Mouse (Mus musculus) limb, embryonic 11.5 days (tissue): ENCODE measurements around the gene Eloa. TPM values are rescaled to one million over a fixed set of nuclear protein-coding genes. Genes with fewer than 3 reads are reported as not detected.
A peak's percentile ranks its signal among the peaks of the same experiment; 100 is the strongest.

Source experiments
- ATAC-seq: fragments of 200-750 bp; cut with Nextera tagmentation; 2 replicates; pipeline ENCODE4 v1.8.0; 2017; ENCODE audit warnings: low read depth; ENCODE audit not compliant: insufficient number of reproducible peaks, low FRiP score, low TSS enrichment
- DNase-seq: peaks from one replicate; pipeline ENCODE4 v3.0.0-alpha.2; 2015; ENCODE audit warnings: low spot score
- H3K27ac ChIP-seq: fragments of 300-500 bp; sonication (generic); replicated peaks from 2 replicates; pipeline ENCODE4 v1.5.1; 2014; ENCODE audit warnings: low read depth, mild to moderate bottlenecking, low read length
- H3K27me3 ChIP-seq: fragments of 300-500 bp; sonication (generic); 2 replicates; pipeline ENCODE4 v1.6.1; 2014; ENCODE audit warnings: mild to moderate bottlenecking, low read length, mixed read lengths; ENCODE audit not compliant: control insufficient read depth, insufficient read depth
- H3K36me3 ChIP-seq: fragments of 300-500 bp; sonication (generic); 2 replicates; pipeline ENCODE4 v1.6.1; 2014; ENCODE audit warnings: mild to moderate bottlenecking, low read length, moderate library complexity, mixed read lengths; ENCODE audit not compliant: control insufficient read depth, insufficient read depth
- H3K4me1 ChIP-seq: fragments of 300-500 bp; sonication (generic); 2 replicates; pipeline ENCODE4 v1.6.1; 2014; ENCODE audit warnings: low read length, mixed read lengths; ENCODE audit not compliant: control insufficient read depth, insufficient read depth
- H3K4me2 ChIP-seq: fragments of 300-500 bp; sonication (generic); 2 replicates; pipeline ENCODE4 v1.6.1; 2014; ENCODE audit warnings: low read depth, mild to moderate bottlenecking, moderate library complexity; ENCODE audit not compliant: severe bottlenecking
- H3K4me3 ChIP-seq: fragments of 300-500 bp; sonication (generic); 2 replicates; pipeline ENCODE4 v1.5.1; 2014; ENCODE audit warnings: low read depth, low read length
- H3K9ac ChIP-seq: fragments of 300-500 bp; sonication (generic); 2 replicates; pipeline ENCODE4 v1.6.1; 2014; ENCODE audit warnings: mild to moderate bottlenecking, low read length
- H3K9me3 ChIP-seq: fragments of 300-500 bp; sonication (generic); 2 replicates; pipeline ENCODE4 v1.6.1; 2016; ENCODE audit warnings: low read length; ENCODE audit not compliant: control insufficient read depth
- WGBS: fragments of 180-500 bp; shearing (Covaris S2); extraction: QIAGEN DNeasy Blood & Tissue Kit; methylation state at CpG from one replicate; pipeline ENCODE4 v1.1.7; 2014; 5-methylcytosine and 5-hydroxymethylcytosine counted together
- polyA plus RNA-seq: library from polyadenylated mRNA; unstranded; fragments of >200 nt; fragmentation: Nextera tagmentation; extraction: Ambion mirVana; gene quantifications from 2 replicates; pipeline ENCODE4 v1.2.1, GENCODE M21; 2014

Eloa gene
- polyA plus RNA-seq, 1 experiment from 2014 or later: 45.8 TPM

DNA sequence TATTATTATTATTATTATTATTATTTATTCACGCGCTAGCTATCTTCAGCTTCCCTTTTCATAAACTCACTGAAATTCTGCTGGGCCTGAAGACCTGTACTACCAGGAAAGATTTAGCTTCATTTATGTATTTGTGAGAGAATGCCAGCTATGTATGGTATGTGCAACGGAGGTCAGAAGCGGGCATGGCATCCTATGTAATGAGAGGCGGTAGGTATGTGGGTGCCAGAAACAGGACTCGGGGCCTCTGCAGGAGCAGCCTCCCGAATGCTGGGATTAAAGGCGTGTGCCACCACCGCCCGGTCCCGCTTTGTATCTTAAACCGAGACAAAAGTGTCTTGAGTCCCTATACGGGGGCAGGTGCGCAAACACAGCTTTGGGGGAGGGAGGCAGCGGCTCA is 58.6 kb downstream of the Eloa start:
- H3K4me1 ChIP-seq: peaks cover 9% of the 10 kb centered on the region
- peak overlapping the region; percentile 47 for H3K4me3 ChIP-seq
- 0 out of 2 replicates have a peak overlapping the region, but pooled peaks have one; percentile 24 for H3K27ac ChIP-seq
- H3K36me3 ChIP-seq: peaks cover 10% of the 10 kb centered on the region
- peak overlapping the region; percentile 71 for H3K9ac ChIP-seq
- ATAC-seq (no peak), DNase-seq (no peak)
- no peaks in the 10 kb centered on the region for H3K9me3 ChIP-seq
- no peaks in the 10 kb centered on the region for H3K27me3 ChIP-seq
- 4% methylated on average over 15 of the region's 15 CpGs for WGBS
- peak overlapping the region; percentile 94 for H3K4me2 ChIP-seq

DNA sequence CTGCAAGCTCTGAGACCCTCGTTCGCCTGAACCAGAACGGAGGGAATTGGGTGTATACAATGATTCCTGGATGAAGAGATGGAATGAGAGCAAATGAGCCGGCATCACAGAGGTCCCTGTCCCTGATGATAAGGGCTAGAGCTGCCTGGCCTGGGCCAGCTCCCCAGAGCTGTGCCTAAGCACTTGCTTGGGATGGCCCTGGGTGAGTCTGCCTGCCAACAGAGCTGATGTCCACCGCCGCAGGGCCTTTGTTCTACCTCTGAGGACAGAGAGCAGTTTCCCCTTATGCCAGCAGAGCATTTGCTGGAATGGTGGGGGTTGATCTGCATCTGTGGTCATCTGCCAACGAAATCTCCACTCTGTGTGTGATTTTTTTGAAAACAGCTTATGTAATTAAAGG is 59.4 kb downstream of the Eloa start:
- no peaks in the 10 kb centered on the region for H3K27me3 ChIP-seq
- H3K27ac ChIP-seq: no peak overlapping the region
- peaks cover 4% of the 10 kb centered on the region for H3K36me3 ChIP-seq
- ATAC-seq: no peak
- 90% methylated on average over 7 of the region's 7 CpGs for WGBS
- no peak for DNase-seq
- no peak overlapping the region for H3K4me3 ChIP-seq
- peaks cover 9% of the 10 kb centered on the region for H3K4me1 ChIP-seq
- H3K9ac ChIP-seq: no peak overlapping the region
- H3K9me3 ChIP-seq: no peaks in the 10 kb centered on the region
- H3K4me2 ChIP-seq: no peak overlapping the region

DNA sequence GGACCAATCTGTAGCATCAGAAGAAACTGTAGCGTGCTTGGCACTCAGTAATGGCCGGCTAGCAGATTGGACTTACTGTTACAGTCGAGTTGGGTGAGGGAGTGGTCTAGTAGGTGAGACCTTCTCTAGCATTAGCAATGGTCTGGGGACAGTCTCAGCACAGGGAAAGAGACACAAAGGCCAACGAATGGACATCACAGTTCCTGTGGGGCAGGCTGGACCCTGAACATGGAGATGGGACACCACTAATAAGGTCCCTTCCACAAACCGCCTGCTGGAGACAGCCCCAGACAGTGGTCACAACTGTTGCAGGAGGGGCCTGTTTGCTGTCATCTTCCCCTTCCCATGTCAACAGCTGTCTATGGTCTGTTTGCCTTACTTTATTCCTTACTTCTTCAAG is 59.9 kb downstream of the Eloa start:
- 88% methylated on average over 5 of the region's 5 CpGs for WGBS
- H3K4me1 ChIP-seq: peaks cover 9% of the 10 kb centered on the region
- H3K4me3 ChIP-seq: no peak overlapping the region
- no peak overlapping the region for H3K4me2 ChIP-seq
- H3K27me3 ChIP-seq: no peaks in the 10 kb centered on the region
- no peak overlapping the region for H3K9ac ChIP-seq
- no peak overlapping the region for H3K27ac ChIP-seq
- no peak for DNase-seq
- no peak for ATAC-seq
- no peaks in the 10 kb centered on the region for H3K9me3 ChIP-seq
- H3K36me3 ChIP-seq: peaks cover 2% of the 10 kb centered on the region; the same call in 1 of the 2 replicates

DNA sequence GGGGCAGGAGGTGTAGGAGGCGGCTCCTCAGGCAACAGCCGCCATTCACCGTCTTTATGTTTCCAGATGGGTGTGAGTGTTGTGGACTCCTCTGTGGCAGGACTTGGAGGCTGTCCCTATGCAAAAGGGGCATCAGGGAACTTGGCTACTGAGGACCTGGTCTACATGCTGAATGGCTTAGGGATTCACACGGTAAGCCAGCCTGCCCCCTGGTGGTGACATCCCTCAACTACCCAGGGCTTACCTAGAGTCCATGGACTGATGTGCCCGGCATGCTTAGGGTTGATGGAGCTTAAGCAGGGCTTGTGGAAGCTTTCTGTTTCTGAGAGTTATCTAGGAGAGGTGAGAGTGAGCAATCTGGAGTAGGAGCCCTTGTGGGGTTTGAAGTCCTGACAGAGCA is 60.8 kb downstream of the Eloa start:
- H3K36me3 ChIP-seq: no peaks in the 10 kb centered on the region; the same call in 1 of the 2 replicates
- H3K4me3 ChIP-seq: no peak overlapping the region
- no peak overlapping the region for H3K9ac ChIP-seq
- 23% methylated on average over 5 of the region's 5 CpGs for WGBS
- no peak overlapping the region for H3K27ac ChIP-seq
- no peak overlapping the region for H3K4me2 ChIP-seq
- H3K4me1 ChIP-seq: peaks cover 9% of the 10 kb centered on the region
- ATAC-seq (no peak), DNase-seq (peak; percentile 90)
- no peaks in the 10 kb centered on the region for H3K27me3 ChIP-seq
- no peaks in the 10 kb centered on the region for H3K9me3 ChIP-seq

DNA sequence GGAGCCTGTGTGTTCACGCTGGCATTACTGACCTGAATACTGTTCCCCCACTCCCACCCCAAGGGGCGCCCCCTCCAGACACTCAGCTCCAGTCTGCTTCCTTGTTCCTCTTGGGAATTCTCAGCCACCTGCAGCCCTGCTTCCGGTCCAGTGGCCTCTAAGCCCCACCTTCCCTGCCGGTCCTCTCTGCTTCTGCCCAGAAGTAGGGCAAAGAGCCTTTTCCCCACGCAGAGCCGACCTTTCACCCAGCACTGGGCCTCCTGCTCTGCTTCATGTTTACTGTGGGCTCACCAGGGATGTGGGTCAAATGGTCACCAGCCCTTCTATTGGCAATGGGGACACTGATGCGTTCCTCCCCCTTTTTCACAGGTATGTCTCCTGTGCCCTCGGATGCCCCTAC is 63.2 kb downstream of the Eloa start:
- Histone ChIP-seq H3K9ac (no peak overlapping the region), H3K27me3 (no peaks in the 10 kb centered on the region), H3K9me3 (no peaks in the 10 kb centered on the region), H3K4me3 (no peak overlapping the region), H3K4me1 (no peaks in the 10 kb centered on the region), H3K27ac (no peak overlapping the region), H3K4me2 (no peak overlapping the region), H3K36me3 (peaks cover 2% of the 10 kb centered on the region; the same call in 1 of the 2 replicates)
- DNase-seq: no peak
- ATAC-seq: no peak
- 67% methylated on average over 8 of the region's 8 CpGs for WGBS

DNA sequence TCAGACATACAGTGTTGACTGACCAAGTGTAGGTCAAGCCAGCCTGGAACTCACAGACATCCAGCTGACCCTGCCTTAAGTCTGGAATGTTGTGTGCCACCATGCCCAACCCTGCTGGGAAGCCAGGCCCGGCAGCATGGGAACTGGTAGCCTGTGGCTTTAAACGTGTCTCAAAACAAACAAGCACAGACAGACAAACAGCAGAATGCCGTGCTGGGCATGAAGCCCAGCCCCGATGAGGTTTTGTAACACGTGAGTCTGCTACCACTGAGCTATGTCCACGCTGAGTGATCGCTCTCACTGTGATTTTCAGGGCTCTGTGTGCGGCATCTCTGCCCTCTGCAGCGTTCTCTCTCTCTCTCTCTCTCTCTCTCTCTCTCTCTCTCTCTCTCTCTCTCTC is 65.7 kb downstream of the Eloa start:
- Histone ChIP-seq H3K27ac (no peak overlapping the region), H3K4me3 (no peak overlapping the region), H3K9ac (no peak overlapping the region), H3K4me1 (no peaks in the 10 kb centered on the region), H3K9me3 (no peaks in the 10 kb centered on the region), H3K27me3 (no peaks in the 10 kb centered on the region), H3K36me3 (peaks cover 13% of the 10 kb centered on the region), H3K4me2 (no peak overlapping the region)
- no peak for DNase-seq
- WGBS: 87% methylated on average over 9 of the region's 9 CpGs
- no peak for ATAC-seq

DNA sequence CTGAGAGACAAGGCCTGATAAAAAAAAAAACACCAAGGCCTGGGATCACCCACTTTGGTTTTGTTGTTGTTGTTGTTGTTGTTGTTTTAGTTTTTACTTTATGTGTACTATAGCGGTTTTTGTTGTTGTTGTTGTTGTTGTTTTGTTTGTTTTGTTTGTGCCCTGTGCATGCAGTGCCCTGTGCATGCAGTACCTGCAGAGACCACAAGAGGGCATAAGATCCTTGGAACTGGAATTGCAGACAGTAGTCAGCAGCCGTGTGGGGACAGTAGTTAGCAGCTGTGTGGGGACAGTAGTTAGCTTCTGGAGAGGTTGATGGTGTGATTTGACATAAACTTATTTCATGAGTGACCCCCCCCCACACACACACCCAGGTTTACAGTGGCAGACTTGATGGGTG is 67.3 kb downstream of the Eloa start:
- H3K36me3 ChIP-seq: peaks cover 13% of the 10 kb centered on the region
- ATAC-seq (no peak), DNase-seq (peak; percentile 88)
- H3K4me3 ChIP-seq: no peak overlapping the region
- H3K27me3 ChIP-seq: no peaks in the 10 kb centered on the region
- WGBS: 17% methylated on average over 2 of the region's 2 CpGs
- no peaks in the 10 kb centered on the region for H3K9me3 ChIP-seq
- H3K4me1 ChIP-seq: no peaks in the 10 kb centered on the region
- no peak overlapping the region for H3K27ac ChIP-seq
- no peak overlapping the region for H3K4me2 ChIP-seq
- H3K9ac ChIP-seq: no peak overlapping the region

Other genes with a start within 250 kb of the Eloa start
- 435 and 442 TPM in 2 replicates for gene Srsf10, start 166.0 kb downstream of the Eloa start, polyA plus RNA-seq
- 232 and 234 TPM in 2 replicates for gene Pnrc2, start 147.9 kb downstream of the Eloa start, polyA plus RNA-seq
- gene Cnr2, start 126.4 kb downstream of the Eloa start, polyA plus RNA-seq: 0.23 and 0.51 TPM in 2 replicates
- gene Fuca1, start 101.0 kb downstream of the Eloa start, polyA plus RNA-seq: 40.1 and 40.8 TPM in 2 replicates
- 76.4 and 79.7 TPM in 2 replicates for gene Hmgcl, start 75.3 kb downstream of the Eloa start, polyA plus RNA-seq
- 28.7 and 28.8 TPM in 2 replicates for gene Gale, start 58.0 kb downstream of the Eloa start, polyA plus RNA-seq
- gene Lypla2, start 49.1 kb downstream of the Eloa start, polyA plus RNA-seq: 139 TPM in 2 replicates
- gene Pithd1, start 34.5 kb downstream of the Eloa start, polyA plus RNA-seq: 68.3 and 71.3 TPM in 2 replicates
- 529 and 535 TPM in 2 replicates for gene Rpl11, start 31.7 kb upstream of the Eloa start, polyA plus RNA-seq
- gene Id3, start 121.7 kb upstream of the Eloa start, polyA plus RNA-seq: 534 and 581 TPM in 2 replicates
- gene E2f2, start 150.6 kb upstream of the Eloa start, polyA plus RNA-seq: 4.7 and 5.7 TPM in 2 replicates
- 3.0 and 3.2 TPM in 2 replicates for gene Asap3, start 184.6 kb upstream of the Eloa start, polyA plus RNA-seq
- 3.1 and 3.8 TPM in 2 replicates for gene Tcea3, start 226.0 kb upstream of the Eloa start, polyA plus RNA-seq